Mouse (Mus musculus): ENCODE measurements around the gene Gm498.

Gene Gm498

DNA sequence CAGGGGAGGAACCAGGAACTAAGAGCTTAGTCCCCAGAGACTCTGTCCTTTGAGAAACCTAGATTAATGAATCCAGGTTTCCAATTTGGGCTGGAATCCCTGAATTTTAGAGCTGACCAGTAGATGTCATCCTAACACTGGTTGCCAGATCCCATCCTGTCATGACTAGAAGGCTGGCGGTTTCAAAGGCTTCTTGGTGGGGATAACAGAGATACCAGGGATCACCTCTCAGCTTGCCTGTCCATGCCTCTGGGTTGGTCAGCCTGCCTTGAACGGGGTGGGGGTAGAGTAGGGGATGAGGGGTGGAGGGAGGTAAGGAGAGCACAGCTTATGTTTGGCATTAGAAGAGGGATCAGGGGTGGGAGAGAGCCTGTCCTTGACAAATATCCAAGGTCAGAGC lies 34.0 kb downstream of the Gm498 start:
- peak; percentile 69 to 76 for DNase-seq

- DNase-seq = peak; percentile 28 to 52
These were observed 38.5 kb downstream of the Gm498 start for GRCm38 (mm10) chr7:143905176-143905575.

DNA sequence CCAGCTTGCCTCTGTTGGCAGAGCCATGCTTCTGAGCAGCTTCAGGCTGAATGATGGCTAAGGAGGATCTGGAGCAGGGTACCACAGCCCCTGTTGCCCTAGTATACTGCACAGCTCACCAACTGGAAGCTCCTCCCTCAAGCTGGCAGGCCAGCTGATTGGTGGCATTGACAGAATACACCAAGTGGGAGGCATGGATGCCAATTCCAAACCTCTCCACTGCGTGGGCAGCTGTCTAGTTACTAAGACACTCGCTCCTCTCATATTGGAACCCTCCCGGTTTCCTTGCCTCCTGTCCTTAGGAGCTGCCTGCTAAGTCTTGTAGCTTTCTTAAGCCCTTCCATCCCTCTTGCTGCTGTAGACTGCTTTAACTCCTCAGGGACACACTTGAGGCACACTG lies 39.0 kb downstream of the Gm498 start:
- peak; percentile 42 to 56 for DNase-seq

DNA sequence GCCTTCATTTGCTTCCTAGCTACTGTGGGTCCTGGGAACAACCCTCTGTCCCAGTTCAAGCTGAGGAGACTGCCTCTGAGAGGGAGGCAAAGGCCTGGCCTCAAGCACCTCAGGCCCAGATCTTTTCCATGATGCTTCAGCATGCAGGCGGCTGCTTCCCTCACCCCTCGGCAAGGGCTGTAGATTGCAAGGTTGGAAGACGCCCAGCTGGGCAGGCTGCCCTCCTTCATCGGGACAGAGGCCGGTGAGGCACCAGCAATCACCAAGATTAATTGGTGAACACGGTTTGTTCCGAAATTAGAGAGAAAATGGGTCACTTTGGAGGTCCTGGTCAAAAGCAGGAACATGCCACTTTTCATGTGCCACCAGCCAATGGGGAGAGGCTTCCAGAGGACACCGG lies 47.0 kb downstream of the Gm498 start:
- peak; percentile 65 to 75 for DNase-seq

- DNase-seq = no peak
These were observed 52.5 kb downstream of the Gm498 start for GRCm38 (mm10) chr7:143919031-143919679.

GRCm38 (mm10) chr7:143929899-143930298 lies 63.3 kb downstream of the Gm498 start:
- no peak for DNase-seq

- DNase-seq = peak; percentile 63 to 74
These were observed 72.0 kb downstream of the Gm498 start for GRCm38 (mm10) chr7:143938647-143939046.

DNA sequence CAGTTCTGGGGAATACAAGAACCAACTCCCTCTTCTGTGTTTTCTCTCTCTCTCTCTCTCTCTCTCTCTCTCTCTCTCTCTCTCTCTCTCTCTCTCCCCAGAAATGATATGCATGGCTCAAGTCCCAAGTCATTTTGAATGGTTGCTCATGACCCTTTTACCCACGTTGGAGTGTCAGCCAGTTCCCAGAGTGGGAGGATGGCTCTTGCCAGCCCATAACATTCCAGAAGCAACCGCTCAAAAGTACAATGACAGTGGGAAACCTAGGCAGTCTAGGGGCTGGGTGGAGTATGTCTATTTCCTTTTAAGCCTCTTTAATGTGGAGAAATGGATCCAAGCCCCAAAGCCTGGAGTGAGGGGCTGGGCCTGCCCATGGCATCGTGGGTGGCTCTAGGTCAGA lies 72.8 kb downstream of the Gm498 start:
- peak; percentile 23 to 32 for DNase-seq

- DNase-seq = peak; percentile 65 to 66
These were observed 76.5 kb downstream of the Gm498 start for GRCm38 (mm10) chr7:143942941-143943691.

DNA sequence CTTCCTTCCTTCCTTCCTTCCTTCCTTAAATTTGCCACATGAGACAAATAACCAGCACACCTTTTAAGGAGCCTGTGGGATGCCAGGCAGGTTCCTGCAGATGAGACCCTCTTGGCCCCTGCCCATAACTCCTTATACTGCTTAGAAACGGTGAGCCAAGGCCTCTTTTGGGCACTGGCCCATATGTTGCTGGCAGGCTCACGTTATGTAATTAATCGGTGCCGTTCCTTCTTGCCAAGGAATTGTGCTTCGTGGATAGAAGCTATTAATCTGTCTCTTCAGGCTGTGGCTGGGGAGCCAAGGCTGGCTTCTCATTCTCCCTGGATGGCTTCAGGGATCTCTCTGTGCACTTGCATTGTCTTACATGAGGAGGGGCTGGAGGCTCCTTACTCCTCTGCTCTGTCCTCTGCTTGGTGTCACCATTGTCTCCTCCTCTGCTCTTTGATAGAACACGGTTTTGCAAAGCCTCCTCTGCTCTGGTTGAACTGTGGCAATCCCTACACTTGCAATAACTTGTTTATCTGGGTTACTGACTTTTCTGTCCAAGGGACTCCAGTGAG lies 77.9 kb downstream of the Gm498 start:
- peak; percentile 78 to 86 for DNase-seq

Measured in cerebellum, postnatal 10 days (tissue).